In genomic region chr4:95917703-95918102, GRCm38 (mm10) we compare ENCODE assay signal across 33 mouse cellular contexts. TPM values are rescaled to one million over a fixed set of nuclear protein-coding genes. Genes with fewer than 3 reads are reported as not detected.
DNase-seq lines count a peak whose midpoint lies in the region; ATAC-seq and TF ChIP-seq lines count a peak whose summit lies in the region.
"Had no signal": no experiment of that assay in that cellular context is flagged by ENCODE, and none has a peak within 500 bp of the region (broad histone marks: within the 10 kb centered on the region; RNA-seq: fewer than 3 reads in every experiment).

No protein-coding gene starts in this region.

- H3K9ac ChIP-seq in forebrain, postnatal 0 days, result no peak overlapping the region
- H3K9ac ChIP-seq in embryonic facial prominence, embryonic 14.5 days (ENCODE audit: low read depth, low read length), result no peak overlapping the region
- H3K9ac ChIP-seq: embryonic facial prominence, embryonic 12.5 days; hindbrain, embryonic 12.5 days; intestine, embryonic 15.5 days; limb, embryonic 15.5 days; liver, embryonic 13.5 days; midbrain, embryonic 12.5 days; neural tube, embryonic 12.5 days had no signal

- H3K27ac ChIP-seq in forebrain, postnatal 0 days (ENCODE audit: low read depth, low read length), result no peak overlapping the region
- H3K27ac ChIP-seq in forebrain, embryonic 10.5 days, result no peak overlapping the region
- H3K27ac ChIP-seq in embryonic facial prominence, embryonic 14.5 days (replicated peaks; ENCODE audit: low read depth, low read length), result no peak overlapping the region
- H3K27ac ChIP-seq: embryonic facial prominence, embryonic 12.5 days; hindbrain, embryonic 12.5 days; hindbrain, postnatal 0 days; intestine, embryonic 15.5 days; left cerebral cortex, adult 2 months; limb, embryonic 15.5 days; liver, embryonic 13.5 days; midbrain, embryonic 12.5 days; neural tube, embryonic 12.5 days had no signal

- no peaks in the 10 kb centered on the region for H3K36me3 ChIP-seq in forebrain, postnatal 0 days (ENCODE audit: insufficient read depth)
- no peaks in the 10 kb centered on the region for H3K36me3 ChIP-seq in forebrain, embryonic 10.5 days (replicated peaks)
- no peaks in the 10 kb centered on the region for H3K36me3 ChIP-seq in embryonic facial prominence, embryonic 14.5 days (ENCODE audit: control insufficient read depth, insufficient read depth, low read length)
- H3K36me3 ChIP-seq: embryonic facial prominence, embryonic 12.5 days; hindbrain, embryonic 12.5 days; intestine, embryonic 15.5 days; limb, embryonic 15.5 days; liver, embryonic 13.5 days; midbrain, embryonic 12.5 days; neural tube, embryonic 12.5 days had no signal

- no peak overlapping the region for H3K4me3 ChIP-seq in forebrain, postnatal 0 days (ENCODE audit: low read depth, low read length)
- no peak overlapping the region for H3K4me3 ChIP-seq in forebrain, embryonic 10.5 days
- no peak overlapping the region for H3K4me3 ChIP-seq in embryonic facial prominence, embryonic 14.5 days (ENCODE audit: low read depth, low read length)
- H3K4me3 ChIP-seq: embryonic facial prominence, embryonic 12.5 days; hindbrain, embryonic 12.5 days; intestine, embryonic 15.5 days; left cerebral cortex, adult 2 months; limb, embryonic 15.5 days; liver, embryonic 13.5 days; megakaryocyte, embryonic 14.5 days; midbrain, embryonic 12.5 days; myocyte; neural tube, embryonic 12.5 days had no signal

- TF ChIP-seq CTCF in forebrain, postnatal 0 days (IDR thresholded peaks at IDR 0.05; ENCODE audit: low read depth), result no peak

- H3K27me3 ChIP-seq in forebrain, postnatal 0 days (ENCODE audit: insufficient read depth, low read length), result no peaks in the 10 kb centered on the region
- H3K27me3 ChIP-seq in forebrain, embryonic 10.5 days (ENCODE audit: poor library complexity, severe bottlenecking), result no peaks in the 10 kb centered on the region
- no peaks in the 10 kb centered on the region for H3K27me3 ChIP-seq in embryonic facial prominence, embryonic 14.5 days (replicated peaks; ENCODE audit: control insufficient read depth, insufficient read depth, low read length)
- H3K27me3 ChIP-seq: embryonic facial prominence, embryonic 12.5 days; hindbrain, embryonic 12.5 days; intestine, embryonic 15.5 days; limb, embryonic 15.5 days; liver, embryonic 13.5 days; midbrain, embryonic 12.5 days; neural tube, embryonic 12.5 days had no signal

- H3K4me1 ChIP-seq in forebrain, postnatal 0 days (ENCODE audit: insufficient read depth), result peaks cover 9% of the 10 kb centered on the region; the same call in 1 of the 2 replicates
- H3K4me1 ChIP-seq in forebrain, embryonic 10.5 days, result peaks cover 19% of the 10 kb centered on the region
- H3K4me1 ChIP-seq in embryonic facial prominence, embryonic 14.5 days (ENCODE audit: control insufficient read depth, insufficient read depth, low read length), result peaks cover 27% of the 10 kb centered on the region
- H3K4me1 ChIP-seq: intestine, embryonic 15.5 days; liver, embryonic 13.5 days; neural tube, embryonic 12.5 days had no signal

- ATAC-seq in forebrain, postnatal 0 days, result peak; percentile 83
- ATAC-seq in embryonic facial prominence, embryonic 14.5 days (ENCODE audit: low read depth), result peak; percentile 28; the same call in 1 of the 2 replicates
- ATAC-seq: activated CD4-positive, CD25-positive, alpha-beta regulatory T cell, adult 4 months; hindbrain, postnatal 0 days; intestine, embryonic 15.5 days; lung, postnatal 0 days had no signal

- 64% methylated on average over 6 of the region's 6 CpGs for WGBS in forebrain, postnatal 0 days
- 90% methylated on average over 6 of the region's 6 CpGs for WGBS in forebrain, embryonic 10.5 days
- 42% methylated on average over 6 of the region's 6 CpGs for WGBS in embryonic facial prominence, embryonic 14.5 days

- H3K9me3 ChIP-seq in forebrain, postnatal 0 days (ENCODE audit: low read length), result no peaks in the 10 kb centered on the region
- no peaks in the 10 kb centered on the region for H3K9me3 ChIP-seq in forebrain, embryonic 10.5 days
- H3K9me3 ChIP-seq in embryonic facial prominence, embryonic 14.5 days (ENCODE audit: control insufficient read depth, low read length), result no peaks in the 10 kb centered on the region
- H3K9me3 ChIP-seq: embryonic facial prominence, embryonic 12.5 days; hindbrain, embryonic 12.5 days; intestine, embryonic 15.5 days; limb, embryonic 15.5 days; liver, embryonic 13.5 days; megakaryocyte, embryonic 14.5 days; midbrain, embryonic 12.5 days; neural tube, embryonic 12.5 days had no signal

- peak; percentile 61 for DNase-seq in forebrain, postnatal 0 days
- no peak for DNase-seq in forebrain, embryonic 10.5 days (ENCODE audit: extremely low spot score, low spot score)
- DNase-seq in right cerebral cortex, adult 18-20 months, result peak; percentile 14
- DNase-seq in right cerebral cortex, postnatal 14 days, result no peak
- peak; percentile 63 for DNase-seq in embryonic facial prominence, embryonic 14.5 days (ENCODE audit: low spot score)
- no peak for DNase-seq in urinary bladder, adult 18-20 months (ENCODE audit: low spot score in 2 of 2)
- DNase-seq in kidney, postnatal 25 days, result no peak
- DNase-seq: adrenal gland, adult 2 months; adrenal gland, postnatal 36 days; B cell, adult 2 months; cerebellum, adult 2 months; cerebellum, postnatal 25 days; gastrocnemius, postnatal 36 days; heart, adult 18-20 months; heart, postnatal 36 days; kidney, adult 9 months; kidney, postnatal 10 days; liver, embryonic 13.5 days; lung, adult 18-20 months; lung, postnatal 4 days had no signal

- no peak overlapping the region for H3K4me2 ChIP-seq in forebrain, postnatal 0 days (ENCODE audit: low read depth)
- H3K4me2 ChIP-seq in embryonic facial prominence, embryonic 14.5 days (ENCODE audit: low read depth, low read length), result no peak overlapping the region
- H3K4me2 ChIP-seq: embryonic facial prominence, embryonic 12.5 days; heart, embryonic 11.5 days; hindbrain, embryonic 12.5 days; intestine, embryonic 15.5 days; limb, embryonic 15.5 days; liver, embryonic 13.5 days; midbrain, embryonic 12.5 days; neural tube, embryonic 12.5 days had no signal

RNA-seq across cellular contexts. Expression of gene Hook1, which starts 49.3 kb away (rescaled TPM):
- total RNA-seq in forebrain, postnatal 0 days (2014; rRNA removed), result 52.2 and 75.7 TPM in 2 replicates
- 30.4 and 44.0 TPM in 2 replicates for polyA plus RNA-seq in forebrain, postnatal 0 days (2015; fragmentation: Nextera tagmentation; extraction: Ambion mirVana)
- polyA plus RNA-seq in forebrain, embryonic 10.5 days (2016; fragmentation: Nextera tagmentation; extraction: Ambion mirVana), result 33.1 and 34.2 TPM in 2 replicates
- 11.5 and 11.6 TPM in 2 replicates for polyA plus RNA-seq in embryonic facial prominence, embryonic 14.5 days (2014; fragmentation: Nextera tagmentation; extraction: Ambion mirVana)

Comparison
In these comparisons a context has a peak if more than half of its experiments do, and no peak if none do; other contexts are left out.
1. DNase-seq: peak in forebrain, postnatal 0 days (single experiment), right cerebral cortex, adult 18-20 months (single experiment) and embryonic facial prominence, embryonic 14.5 days (single experiment); none in forebrain, embryonic 10.5 days (single experiment), right cerebral cortex, postnatal 14 days (single experiment), urinary bladder, adult 18-20 months (0 of 2) and kidney, postnatal 25 days (0 of 2).